Mouse (Mus musculus) adrenal gland, postnatal 10 days (tissue): Measurements from ENCODE around the gene Mthfsd. TPM values are rescaled to one million over a fixed set of nuclear protein-coding genes. Genes with fewer than 3 reads are reported as not detected.
A peak's percentile ranks its signal among the peaks of the same experiment; 100 is the strongest.

Source experiments
- DNase-seq: peaks from one replicate; pipeline ENCODE4 v3.0.0; 2021; ENCODE audit warnings: mixed read lengths
- total RNA-seq, 2 experiments: library from RNA; stranded (reverse); gene quantifications; 2 replicates each; pipeline ENCODE4 v1.2.3; 2021

The Mthfsd gene
- total RNA-seq, 2 experiments from 2014 or later = 30.4 to 32.2 TPM

GRCm38 (mm10) chr8:121088871-121089630, 19.1 kb downstream of the Mthfsd start:
- no peak for DNase-seq

GRCm38 (mm10) chr8:121088281-121088680, 19.9 kb downstream of the Mthfsd start:
- no peak for DNase-seq

GRCm38 (mm10) chr8:121086004-121086900, 21.9 kb downstream of the Mthfsd start:
- no peak for DNase-seq

- no peak for DNase-seq
Measured at GRCm38 (mm10) chr8:121085561-121085960, 22.6 kb downstream of the Mthfsd start.

GRCm38 (mm10) chr8:121085011-121085410, 23.2 kb downstream of the Mthfsd start:
- DNase-seq = no peak

- DNase-seq = peak; percentile 22
Measured at GRCm38 (mm10) chr8:121084210-121084951, 23.8 kb downstream of the Mthfsd start, which contains the start of gene Foxf1. TSS of gene Foxf1 (plus strand) at chr8:121084386.

- DNase-seq = no peak
Measured at GRCm38 (mm10) chr8:121083936-121084209, 24.3 kb downstream of the Mthfsd start.

GRCm38 (mm10) chr8:121083093-121083935, 24.9 kb downstream of the Mthfsd start:
- DNase-seq = peak; percentile 80

- DNase-seq = no peak
Measured at GRCm38 (mm10) chr8:121082218-121083092, 25.7 kb downstream of the Mthfsd start.

GRCm38 (mm10) chr8:121081398-121081797, 26.8 kb downstream of the Mthfsd start:
- DNase-seq = no peak

- no peak for DNase-seq
Measured at GRCm38 (mm10) chr8:121080361-121081090, 27.7 kb downstream of the Mthfsd start.

- no peak for DNase-seq
Measured at GRCm38 (mm10) chr8:121079944-121080343, 28.2 kb downstream of the Mthfsd start.

GRCm38 (mm10) chr8:121079201-121079600, 29.0 kb downstream of the Mthfsd start:
- no peak for DNase-seq

- no peak for DNase-seq
Measured at GRCm38 (mm10) chr8:121078721-121079120, 29.5 kb downstream of the Mthfsd start.

- DNase-seq = no peak
Measured at GRCm38 (mm10) chr8:121076555-121076954, 31.6 kb downstream of the Mthfsd start.

GRCm38 (mm10) chr8:121075936-121076335, 32.3 kb downstream of the Mthfsd start:
- DNase-seq = no peak

- no peak for DNase-seq
Measured at GRCm38 (mm10) chr8:121074848-121075145, 33.4 kb downstream of the Mthfsd start.

- DNase-seq = no peak
Measured at GRCm38 (mm10) chr8:121074108-121074847, 33.9 kb downstream of the Mthfsd start.
